Mouse (Mus musculus) limb, embryonic 14.5 days (tissue): Measurements from ENCODE around the gene Fbf1. TPM values are rescaled to one million over a fixed set of nuclear protein-coding genes. Genes with fewer than 3 reads are reported as not detected.

ENCODE experiments used
- ATAC-seq: fragments of 200-750 bp; cut with Nextera tagmentation; 2 replicates; pipeline ENCODE4 v1.8.0; 2017; ENCODE audit warnings: low read depth, moderate number of reproducible peaks, moderate TSS enrichment; ENCODE audit not compliant: low FRiP score
- DNase-seq: peaks from one replicate; pipeline ENCODE4 v3.0.0-alpha.2; 2015; ENCODE audit warnings: low spot score
- H3K27ac ChIP-seq: fragments of 300-500 bp; sonication (generic); replicated peaks from 2 replicates; pipeline ENCODE4 v1.5.1; 2014; ENCODE audit warnings: low read depth, mild to moderate bottlenecking, low read length, moderate library complexity, mixed read lengths
- H3K27me3 ChIP-seq: fragments of 300-500 bp; sonication (generic); 2 replicates; pipeline ENCODE4 v1.6.1; 2014; ENCODE audit warnings: low read length, mixed read lengths; ENCODE audit not compliant: control insufficient read depth, insufficient read depth
- H3K36me3 ChIP-seq: fragments of 300-500 bp; sonication (generic); 2 replicates; pipeline ENCODE4 v1.6.1; 2014; ENCODE audit warnings: mild to moderate bottlenecking, low read length, moderate library complexity, mixed read lengths; ENCODE audit not compliant: control insufficient read depth, insufficient read depth
- H3K4me1 ChIP-seq: fragments of 300-500 bp; sonication (generic); 2 replicates; pipeline ENCODE4 v1.6.1; 2014; ENCODE audit warnings: antibody characterized with exemption, low read length, mixed read lengths; ENCODE audit not compliant: control insufficient read depth, insufficient read depth
- H3K4me2 ChIP-seq: fragments of 300-500 bp; sonication (generic); replicated peaks from 2 replicates; pipeline ENCODE4 v1.6.1; 2014; ENCODE audit warnings: low read depth, mild to moderate bottlenecking, low read length, moderate library complexity; ENCODE audit not compliant: severe bottlenecking
- H3K4me3 ChIP-seq: fragments of 300-500 bp; sonication (generic); replicated peaks from 2 replicates; pipeline ENCODE4 v1.5.1; 2014; ENCODE audit warnings: low read length
- H3K9ac ChIP-seq: fragments of 300-500 bp; sonication (generic); 2 replicates; pipeline ENCODE4 v1.6.1; 2014; ENCODE audit warnings: mild to moderate bottlenecking, low read depth, low read length, moderate library complexity; ENCODE audit not compliant: severe bottlenecking
- H3K9me3 ChIP-seq: fragments of 300-500 bp; sonication (generic); 2 replicates; pipeline ENCODE4 v1.6.1; 2016; ENCODE audit warnings: low read length; ENCODE audit not compliant: control insufficient read depth
- POLR2A ChIP-seq: fragments of 200-500 bp; IDR thresholded peaks from 2 replicates; pipeline ENCODE4 v1.8.0; 2012; ENCODE audit warnings: inconsistent platforms, mild to moderate bottlenecking, moderate library complexity, borderline replicate concordance; ENCODE audit not compliant: insufficient read depth, insufficient read length; ENCODE audit errors: extremely low read depth
- WGBS: fragments of 180-500 bp; shearing (Covaris S2); extraction: QIAGEN DNeasy Blood & Tissue Kit; methylation state at CpG from one replicate; pipeline ENCODE4 v1.1.7; 2014; 5-methylcytosine and 5-hydroxymethylcytosine counted together
- polyA plus RNA-seq, 2 experiments: library from polyadenylated mRNA; depleted of rRNA in 1 of 2; stranded (reverse) in 1 of 2; unstranded in 1 of 2; fragments of >200 nt; fragmentation: Nextera tagmentation in 1 of 2; extraction: Ambion mirVana in 1 of 2; gene quantifications; 2 replicates each; pipeline versions ENCODE4 v1.2.1 to v1.2.3; 2012 to 2014

The Fbf1 gene
- polyA plus RNA-seq, 2 experiments = 26.4 to 82.6 TPM

GRCm38 (mm10) chr11:116201151-116201550, 33.2 kb upstream of the Fbf1 start:
- no peak overlapping the region for H3K4me2 ChIP-seq
- H3K4me3 ChIP-seq = no peak overlapping the region
- ATAC-seq (no peak), DNase-seq (no peak)
- H3K27me3 ChIP-seq = no peaks in the 10 kb centered on the region
- peaks cover 9% of the 10 kb centered on the region for H3K4me1 ChIP-seq
- no peak overlapping the region for H3K27ac ChIP-seq
- H3K9ac ChIP-seq = no peak overlapping the region
- WGBS = 91% methylated on average over 2 of the region's 2 CpGs
- no peaks in the 10 kb centered on the region for H3K9me3 ChIP-seq
- peaks cover 21% of the 10 kb centered on the region for H3K36me3 ChIP-seq
- no peak for TF ChIP-seq POLR2A

GRCm38 (mm10) chr11:116198639-116199531, 30.9 kb upstream of the Fbf1 start, which contains the start of the genes Ten1 and Acox1:
Gene Ten1, plus strand, starts transcription at chr11:116198855.
Gene Acox1, minus strand, starts transcription at chr11:116199045.
- Histone ChIP-seq H3K4me3 (peak within 1 kb of the TSS; percentile 66), H3K9me3 (no peaks in the 10 kb centered on the region), H3K4me2 (peak within 1 kb of the TSS; percentile 45), H3K9ac (peak within 1 kb of the TSS; percentile 81), H3K4me1 (peaks cover 9% of the 10 kb centered on the region), H3K36me3 (peaks cover 21% of the 10 kb centered on the region), H3K27me3 (no peaks in the 10 kb centered on the region), H3K27ac (peak within 1 kb of the TSS; percentile 83)
- ATAC-seq (peak; percentile 98), DNase-seq (peak; percentile 95)
- WGBS = under 1% methylated on average over 51 of the region's 62 CpGs
- peak; percentile 33; the same call in 1 of the 2 replicates for TF ChIP-seq POLR2A

- Histone ChIP-seq H3K4me2 (peak overlapping the region; percentile 45), H3K27ac (peak overlapping the region; percentile 83; the same call in 1 of the 2 replicates), H3K4me1 (peaks cover 9% of the 10 kb centered on the region), H3K9ac (peak overlapping the region; percentile 81), H3K27me3 (no peaks in the 10 kb centered on the region), H3K4me3 (peak overlapping the region; percentile 66), H3K36me3 (peaks cover 21% of the 10 kb centered on the region), H3K9me3 (no peaks in the 10 kb centered on the region)
- 23% methylated on average over 13 of the region's 13 CpGs for WGBS
- TF ChIP-seq POLR2A = no peak
- DNase-seq (no peak), ATAC-seq (no peak; the same call in 1 of the 2 replicates)
Measured at GRCm38 (mm10) chr11:116198132-116198531, 30.2 kb upstream of the Fbf1 start.

GRCm38 (mm10) chr11:116197584-116197906, 29.6 kb upstream of the Fbf1 start:
- ATAC-seq (no peak), DNase-seq (no peak)
- H3K4me2 ChIP-seq = peak overlapping the region; percentile 45; the same call in 1 of the 2 replicates
- no peak overlapping the region for H3K9ac ChIP-seq
- 92% methylated on average over 6 of the region's 6 CpGs for WGBS
- no peak overlapping the region for H3K27ac ChIP-seq
- peaks cover 9% of the 10 kb centered on the region for H3K4me1 ChIP-seq
- no peak for TF ChIP-seq POLR2A
- H3K9me3 ChIP-seq = no peaks in the 10 kb centered on the region
- H3K4me3 ChIP-seq = peak overlapping the region; percentile 66; the same call in 1 of the 2 replicates
- H3K27me3 ChIP-seq = no peaks in the 10 kb centered on the region
- peaks cover 21% of the 10 kb centered on the region for H3K36me3 ChIP-seq

- Histone ChIP-seq H3K4me2 (0 out of 2 replicates have a peak overlapping the region, but pooled peaks have one; percentile 45), H3K4me1 (peaks cover 9% of the 10 kb centered on the region), H3K9me3 (no peaks in the 10 kb centered on the region), H3K36me3 (peaks cover 18% of the 10 kb centered on the region), H3K9ac (no peak overlapping the region), H3K4me3 (no peak overlapping the region), H3K27me3 (no peaks in the 10 kb centered on the region), H3K27ac (no peak overlapping the region)
- ATAC-seq (no peak), DNase-seq (no peak)
- TF ChIP-seq POLR2A = no peak
- 95% methylated on average over 18 of the region's 18 CpGs for WGBS
Measured at GRCm38 (mm10) chr11:116196866-116197583, 29.1 kb upstream of the Fbf1 start.
